Mouse (Mus musculus): Measurements from ENCODE around the gene Eml5.
A peak's percentile ranks its signal among the peaks of the same experiment; 100 is the strongest.

Gene Eml5

GRCm38 (mm10) chr12:98900881-98901801 lies at the start of gene Eml5:
Gene Eml5, minus strand, starts transcription at chr12:98901484.
- DNase-seq (ENCODE audit: extremely low spot score, low spot score) = peak; percentile 87

- no peak for DNase-seq (ENCODE audit: extremely low spot score, low spot score)
These were observed 31.6 kb upstream of the Eml5 start for GRCm38 (mm10) chr12:98932856-98933255.

- DNase-seq (ENCODE audit: extremely low spot score, low spot score) = no peak
These were observed 31.2 kb upstream of the Eml5 start for GRCm38 (mm10) chr12:98932441-98932840.

GRCm38 (mm10) chr12:98931174-98931573 lies 29.9 kb upstream of the Eml5 start:
- no peak for DNase-seq (ENCODE audit: extremely low spot score, low spot score)

- DNase-seq (ENCODE audit: extremely low spot score, low spot score) = peak; percentile 94
These were observed 19.1 kb upstream of the Eml5 start, which contains the start of gene Ttc8 for GRCm38 (mm10) chr12:98920194-98920991. Gene Ttc8, plus strand, starts transcription at chr12:98920574.

- no peak for DNase-seq (ENCODE audit: extremely low spot score, low spot score)
These were observed 8.8 kb upstream of the Eml5 start for GRCm38 (mm10) chr12:98910096-98910495.

- no peak for DNase-seq (ENCODE audit: extremely low spot score, low spot score)
These were observed 4.2 kb upstream of the Eml5 start for GRCm38 (mm10) chr12:98905466-98905865.

GRCm38 (mm10) chr12:98900341-98900880 lies 873 bp downstream of the Eml5 start:
- DNase-seq (ENCODE audit: extremely low spot score, low spot score) = peak; percentile 60

- DNase-seq (ENCODE audit: extremely low spot score, low spot score) = no peak
These were observed 1.6 kb downstream of the Eml5 start for GRCm38 (mm10) chr12:98899676-98900075.

GRCm38 (mm10) chr12:98896761-98897160 lies 4.5 kb downstream of the Eml5 start:
- DNase-seq (ENCODE audit: extremely low spot score, low spot score) = no peak

- no peak for DNase-seq (ENCODE audit: extremely low spot score, low spot score)
These were observed 16.8 kb downstream of the Eml5 start for GRCm38 (mm10) chr12:98884515-98884914.

GRCm38 (mm10) chr12:98881796-98882195 lies 19.5 kb downstream of the Eml5 start:
- no peak for DNase-seq (ENCODE audit: extremely low spot score, low spot score)

GRCm38 (mm10) chr12:98878693-98879092 lies 22.6 kb downstream of the Eml5 start:
- DNase-seq (ENCODE audit: extremely low spot score, low spot score) = no peak

- DNase-seq (ENCODE audit: extremely low spot score, low spot score) = no peak
These were observed 26.1 kb downstream of the Eml5 start for GRCm38 (mm10) chr12:98875216-98875615.

- no peak for DNase-seq (ENCODE audit: extremely low spot score, low spot score)
These were observed 28.4 kb downstream of the Eml5 start for GRCm38 (mm10) chr12:98872836-98873235.

GRCm38 (mm10) chr12:98863436-98863835 lies 37.8 kb downstream of the Eml5 start:
- no peak for DNase-seq (ENCODE audit: extremely low spot score, low spot score)

GRCm38 (mm10) chr12:98860316-98860715 lies 41.0 kb downstream of the Eml5 start:
- no peak for DNase-seq (ENCODE audit: extremely low spot score, low spot score)

GRCm38 (mm10) chr12:98850767-98851166 lies 50.5 kb downstream of the Eml5 start:
- DNase-seq (ENCODE audit: extremely low spot score, low spot score) = peak; percentile 29

- DNase-seq (ENCODE audit: extremely low spot score, low spot score) = no peak
These were observed 56.5 kb downstream of the Eml5 start for GRCm38 (mm10) chr12:98844774-98845173.

- DNase-seq (ENCODE audit: extremely low spot score, low spot score) = no peak
These were observed 61.1 kb downstream of the Eml5 start for GRCm38 (mm10) chr12:98840135-98840534.

GRCm38 (mm10) chr12:98837940-98838339 lies 63.3 kb downstream of the Eml5 start:
- DNase-seq (ENCODE audit: extremely low spot score, low spot score) = no peak

- no peak for DNase-seq (ENCODE audit: extremely low spot score, low spot score)
These were observed 65.8 kb downstream of the Eml5 start for GRCm38 (mm10) chr12:98835466-98835865.
